Comparison of ENCODE assay signal across 11 mouse cellular contexts in genomic region chr2:105686363-105687316, GRCm38 (mm10). TPM values are rescaled to one million over a fixed set of nuclear protein-coding genes. Genes with fewer than 3 reads are reported as not detected.
DNase-seq lines count a peak whose midpoint lies in the region; ATAC-seq and TF ChIP-seq lines count a peak whose summit lies in the region.
"Had no signal": no experiment of that assay in that cellular context is flagged by ENCODE, and none has a peak within 500 bp of the region (broad histone marks: within the 10 kb centered on the region; RNA-seq: fewer than 3 reads in every experiment).

No protein-coding gene starts in this region.

- no peak overlapping the region for H3K4me3 ChIP-seq in hindbrain, embryonic 12.5 days
- H3K4me3 ChIP-seq in midbrain, embryonic 15.5 days: no peak overlapping the region
- H3K4me3 ChIP-seq in liver, embryonic 12.5 days: no peak overlapping the region
- no peak overlapping the region for H3K4me3 ChIP-seq in lung, postnatal 0 days (ENCODE audit: low read depth, low read length)
- H3K4me3 ChIP-seq: heart, adult 2 months had no signal

- ATAC-seq in hindbrain, embryonic 12.5 days (ENCODE audit: low FRiP score): no peak
- no peak for ATAC-seq in midbrain, embryonic 15.5 days (replicated peaks)
- no peak for ATAC-seq in liver, embryonic 12.5 days
- no peak for ATAC-seq in lung, postnatal 0 days

- no peak for TF ChIP-seq EP300 in lung, postnatal 0 days (IDR thresholded peaks at IDR 0.05)

- no peak overlapping the region for H3K9ac ChIP-seq in hindbrain, embryonic 12.5 days
- no peak overlapping the region for H3K9ac ChIP-seq in midbrain, embryonic 15.5 days
- H3K9ac ChIP-seq in liver, embryonic 12.5 days: no peak overlapping the region
- no peak overlapping the region for H3K9ac ChIP-seq in lung, postnatal 0 days (replicated peaks; ENCODE audit: low read depth)
- H3K9ac ChIP-seq: liver, embryonic 14.5 days had no signal

- 3% methylated on average over 35 of the region's 36 CpGs for WGBS in hindbrain, embryonic 12.5 days
- 6% methylated on average over 35 of the region's 36 CpGs for WGBS in midbrain, embryonic 15.5 days
- 4% methylated on average over 36 of the region's 36 CpGs for WGBS in liver, embryonic 12.5 days (ENCODE audit: insufficient replicate concordance)
- 3% methylated on average over 36 of the region's 36 CpGs for WGBS in lung, postnatal 0 days

- H3K27me3 ChIP-seq in hindbrain, embryonic 12.5 days: peaks cover 75% of the 10 kb centered on the region
- peaks cover 83% of the 10 kb centered on the region for H3K27me3 ChIP-seq in midbrain, embryonic 15.5 days (replicated peaks)
- peaks cover 97% of the 10 kb centered on the region for H3K27me3 ChIP-seq in liver, embryonic 12.5 days (replicated peaks)
- H3K27me3 ChIP-seq in lung, postnatal 0 days (replicated peaks; ENCODE audit: insufficient read depth, low read length): peaks cover 87% of the 10 kb centered on the region

- H3K4me2 ChIP-seq in hindbrain, embryonic 12.5 days (replicated peaks): peak overlapping the region; percentile 8; the same call in 1 of the 2 replicates
- 0 out of 2 replicates have a peak overlapping the region, but pooled peaks have one; percentile 1 for H3K4me2 ChIP-seq in midbrain, embryonic 15.5 days
- no peak overlapping the region for H3K4me2 ChIP-seq in liver, embryonic 12.5 days
- H3K4me2 ChIP-seq in lung, postnatal 0 days (replicated peaks; ENCODE audit: low read depth, low read length): no peak overlapping the region

- H3K4me1 ChIP-seq in hindbrain, embryonic 12.5 days: peaks cover 57% of the 10 kb centered on the region
- peaks cover 19% of the 10 kb centered on the region for H3K4me1 ChIP-seq in midbrain, embryonic 15.5 days
- peaks cover 9% of the 10 kb centered on the region for H3K4me1 ChIP-seq in liver, embryonic 12.5 days
- H3K4me1 ChIP-seq in lung, postnatal 0 days (ENCODE audit: insufficient read depth, low read depth, low read length): 0 out of 2 replicates have a peak, but pooled peaks cover 7% of the 10 kb centered on the region

- no peak overlapping the region; the same call in 1 of the 2 replicates for H3K27ac ChIP-seq in hindbrain, embryonic 12.5 days
- H3K27ac ChIP-seq in midbrain, embryonic 15.5 days: no peak overlapping the region
- H3K27ac ChIP-seq in liver, embryonic 12.5 days: no peak overlapping the region
- H3K27ac ChIP-seq in lung, postnatal 0 days (ENCODE audit: low read length): no peak overlapping the region
- H3K27ac ChIP-seq: heart, adult 2 months; liver, embryonic 14.5 days had no signal

- TF ChIP-seq CTCF in lung, postnatal 0 days (IDR thresholded peaks at IDR 0.05): no peak

- peak; percentile 60 for DNase-seq in cerebellum, adult 9-10 months
- no peak for DNase-seq in cerebellum, adult 9-11 months
- peak; percentile 65 to 73 for DNase-seq in cerebellum, postnatal 25 days
- DNase-seq in lung, postnatal 0 days (ENCODE audit: low spot score): no peak
- no peak for DNase-seq in spleen, postnatal 36 days (ENCODE audit: low spot score in 2 of 2)
- DNase-seq: heart, adult 2 months; right cerebral cortex, adult 18-20 months had no signal

- no peaks in the 10 kb centered on the region for H3K36me3 ChIP-seq in hindbrain, embryonic 12.5 days
- no peaks in the 10 kb centered on the region for H3K36me3 ChIP-seq in midbrain, embryonic 15.5 days (replicated peaks)
- no peaks in the 10 kb centered on the region for H3K36me3 ChIP-seq in liver, embryonic 12.5 days
- H3K36me3 ChIP-seq in lung, postnatal 0 days (ENCODE audit: insufficient read depth, low read length): no peaks in the 10 kb centered on the region

- no peaks in the 10 kb centered on the region for H3K9me3 ChIP-seq in hindbrain, embryonic 12.5 days (replicated peaks)
- H3K9me3 ChIP-seq in midbrain, embryonic 15.5 days: no peaks in the 10 kb centered on the region
- H3K9me3 ChIP-seq in liver, embryonic 12.5 days (replicated peaks): no peaks in the 10 kb centered on the region
- no peaks in the 10 kb centered on the region for H3K9me3 ChIP-seq in lung, postnatal 0 days (ENCODE audit: low read length)

RNA-seq across cellular contexts. Expression of gene Pax6, which starts 17.9 kb away (rescaled TPM):
- polyA plus RNA-seq in hindbrain, embryonic 12.5 days (2016; fragmentation: Nextera tagmentation; extraction: Ambion mirVana): 17.9 and 20.1 TPM in 2 replicates
- 22.5 and 23.3 TPM in 2 replicates for polyA plus RNA-seq in midbrain, embryonic 15.5 days (2015; fragmentation: Nextera tagmentation; extraction: Ambion mirVana)
- polyA plus RNA-seq in liver, embryonic 12.5 days (2016; fragmentation: Nextera tagmentation; extraction: Ambion mirVana): 0.05 TPM in 1 of 2 replicates, not detected in the other
- polyA plus RNA-seq in lung, postnatal 0 days (2015; fragmentation: Nextera tagmentation; extraction: Ambion mirVana): not detected in 2 replicates
- polyA plus RNA-seq: heart, adult 2 months had no signal

Comparison
In these comparisons a context has a peak if more than half of its experiments do, and no peak if none do; other contexts are left out.
1. DNase-seq: peak in cerebellum, adult 9-10 months (single experiment) and cerebellum, postnatal 25 days (2 of 2); none in cerebellum, adult 9-11 months (single experiment), lung, postnatal 0 days (single experiment) and spleen, postnatal 36 days (0 of 2).
2. H3K4me2 ChIP-seq: peak in hindbrain, embryonic 12.5 days (single experiment) and midbrain, embryonic 15.5 days (single experiment); none in liver, embryonic 12.5 days (single experiment) and lung, postnatal 0 days (single experiment).
3. RNA of gene Pax6, which starts 17.9 kb away (polyA plus RNA-seq): 22.5 to 23.3 TPM in midbrain, embryonic 15.5 days and 17.9 to 20.1 TPM in hindbrain, embryonic 12.5 days; 0.05 TPM in liver, embryonic 12.5 days and not detected in lung, postnatal 0 days; every median in the first group is over 10 times any median in the second.